Mouse (Mus musculus) intestine, embryonic 16.5 days (tissue): ENCODE results near the gene Pts. TPM values are rescaled to one million over a fixed set of nuclear protein-coding genes. Genes with fewer than 3 reads are reported as not detected.

Source experiments
- polyA plus RNA-seq: library from polyadenylated mRNA; unstranded; fragments of >200 nt; fragmentation: Nextera tagmentation; extraction: Ambion mirVana; gene quantifications from 2 replicates; pipeline ENCODE4 v1.2.1, GENCODE M21; 2015

Pts gene
- polyA plus RNA-seq, 1 experiment from 2014 or later: 106 TPM

Other genes with a start within 250 kb of the Pts start
- 232 and 271 TPM in 2 replicates for gene Rpl10-ps3, start 183.8 kb downstream of the Pts start, polyA plus RNA-seq
- gene Plet1, start 34.2 kb downstream of the Pts start, polyA plus RNA-seq: 1.2 and 1.3 TPM in 2 replicates
- 23.3 and 35.5 TPM in 2 replicates for gene Il18, start 26.1 kb upstream of the Pts start, polyA plus RNA-seq
- gene Bco2, start 26.5 kb upstream of the Pts start, polyA plus RNA-seq: 7.6 and 10.4 TPM in 2 replicates
- 0.23 TPM in 1 of 2 replicates, not detected in the other for gene Tex12, start 32.6 kb upstream of the Pts start, polyA plus RNA-seq
- gene Sdhd, start 75.1 kb upstream of the Pts start, polyA plus RNA-seq: 686 and 728 TPM in 2 replicates
- gene Timm8b, start 75.2 kb upstream of the Pts start, polyA plus RNA-seq: 296 and 314 TPM in 2 replicates
- 2.2 and 2.4 TPM in 2 replicates for gene Pih1d2, start 88.6 kb upstream of the Pts start, polyA plus RNA-seq
- 13.8 and 17.1 TPM in 2 replicates for gene Nkapd1, start 88.7 kb upstream of the Pts start, polyA plus RNA-seq
- gene Dlat, start 131.1 kb upstream of the Pts start, polyA plus RNA-seq: 61.0 and 63.7 TPM in 2 replicates
- gene Dixdc1, start 210.8 kb upstream of the Pts start, polyA plus RNA-seq: 4.8 TPM in 2 replicates
- 21.3 and 23.5 TPM in 2 replicates for gene 2310030G06Rik, start 217.8 kb upstream of the Pts start, polyA plus RNA-seq
- gene Cryab, start 222.6 kb upstream of the Pts start, polyA plus RNA-seq: 62.8 and 63.6 TPM in 2 replicates
- 5.0 TPM in 2 replicates for gene Hspb2, start 223.6 kb upstream of the Pts start, polyA plus RNA-seq
- gene Fdxacb1, start 239.5 kb upstream of the Pts start, polyA plus RNA-seq: 12.6 and 13.0 TPM in 2 replicates
- 39.1 and 42.9 TPM in 2 replicates for gene Alg9, start 246.3 kb upstream of the Pts start, polyA plus RNA-seq
- gene 1110032A03Rik, start 246.8 kb upstream of the Pts start, polyA plus RNA-seq: 28.9 and 33.0 TPM in 2 replicates